Mouse (Mus musculus): ENCODE results near the gene Psg26.
"Not testable (repeated sequence)": the region's sequence is repeated elsewhere in the genome, so short reads cannot be mapped to it uniquely, and the experiment has no call there.

The Psg26 gene

DNA sequence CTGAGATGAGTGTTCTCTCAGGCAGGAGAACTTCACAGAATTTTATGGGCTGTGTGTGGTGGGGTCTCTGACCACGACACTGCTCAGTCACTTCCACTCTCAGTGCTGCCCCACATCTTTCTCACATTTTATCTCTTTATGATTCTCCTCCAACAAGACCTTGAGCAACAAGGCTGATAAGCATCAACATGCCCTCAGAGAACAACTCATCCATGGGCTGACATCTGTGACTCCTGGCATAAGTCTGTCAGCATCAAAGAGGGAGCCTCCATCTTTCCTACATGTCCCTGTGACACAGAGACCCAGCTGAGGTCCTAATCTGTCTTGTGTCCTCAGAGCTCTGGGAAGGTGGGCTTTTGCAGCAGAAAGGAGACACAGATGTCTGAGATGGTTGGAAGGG is at the start of gene Psg26:
Gene Psg26, minus strand, starts transcription at position 101 of the 400 bp plus-strand sequence.
- no peak for DNase-seq (ENCODE audit: low spot score)

DNA sequence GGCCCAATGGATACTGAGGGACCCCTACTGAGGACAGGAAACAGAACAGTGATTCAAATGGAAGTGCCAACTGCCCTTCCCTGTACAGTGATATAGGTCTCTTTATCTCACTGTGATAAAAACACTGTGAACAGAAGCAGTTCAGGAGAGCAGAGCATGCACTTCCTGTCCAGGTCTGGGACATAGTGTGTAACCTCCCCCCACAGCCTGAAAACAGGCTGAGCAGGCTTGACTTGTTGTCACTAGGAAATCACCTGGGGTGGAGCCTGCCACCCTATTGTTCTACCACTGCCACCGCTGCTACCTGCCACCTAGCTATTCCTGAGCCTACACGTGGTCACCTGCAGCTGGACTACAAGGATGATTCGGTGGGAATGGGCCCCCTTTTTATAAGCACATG is 49.4 kb upstream of the Psg26 start:
- DNase-seq (ENCODE audit: low spot score): no peak

DNA sequence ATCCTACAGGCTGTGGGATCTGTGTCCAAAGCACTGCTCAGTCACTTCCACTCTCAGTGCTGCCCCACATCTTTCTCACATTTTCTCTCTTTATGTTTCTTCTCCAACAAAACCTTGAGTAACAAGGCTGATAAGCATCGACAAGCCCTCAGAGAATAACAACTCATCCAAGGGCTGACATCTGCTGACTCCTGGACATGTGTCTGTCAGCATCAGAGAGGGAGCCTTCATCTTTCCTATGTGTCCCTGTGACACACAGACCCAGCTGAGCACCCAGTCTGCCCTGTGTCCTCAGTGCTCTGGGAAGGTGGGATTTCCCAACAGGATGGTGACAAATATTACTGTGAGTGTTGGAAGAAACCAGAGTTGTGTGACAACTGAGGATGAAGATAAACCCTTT is 48.2 kb upstream of the Psg26 start, which contains the start of gene Psg25:
Gene Psg25, minus strand, starts transcription at position 101 of the 400 bp plus-strand sequence.
- DNase-seq (ENCODE audit: low spot score): no peak

DNA sequence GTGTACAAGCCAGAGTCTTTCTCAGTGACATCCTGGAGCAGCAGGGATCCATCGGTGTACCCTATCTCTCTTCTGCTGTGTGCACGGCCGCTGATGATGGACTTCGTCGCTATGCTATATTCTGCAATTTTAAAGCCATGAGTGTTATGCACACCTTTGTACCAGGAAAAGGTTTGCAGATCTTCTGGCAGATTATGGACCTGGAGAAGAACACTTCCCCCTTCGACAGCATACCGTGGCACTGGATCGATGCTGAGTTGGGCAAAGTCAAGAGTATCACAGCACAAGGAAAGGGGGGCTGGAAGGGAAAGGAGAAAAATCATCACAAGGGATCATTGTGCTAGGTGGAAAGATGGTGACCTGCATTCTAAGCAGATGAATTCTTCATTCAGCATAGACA is 40.7 kb upstream of the Psg26 start:
- no peak for DNase-seq (ENCODE audit: low spot score)

DNA sequence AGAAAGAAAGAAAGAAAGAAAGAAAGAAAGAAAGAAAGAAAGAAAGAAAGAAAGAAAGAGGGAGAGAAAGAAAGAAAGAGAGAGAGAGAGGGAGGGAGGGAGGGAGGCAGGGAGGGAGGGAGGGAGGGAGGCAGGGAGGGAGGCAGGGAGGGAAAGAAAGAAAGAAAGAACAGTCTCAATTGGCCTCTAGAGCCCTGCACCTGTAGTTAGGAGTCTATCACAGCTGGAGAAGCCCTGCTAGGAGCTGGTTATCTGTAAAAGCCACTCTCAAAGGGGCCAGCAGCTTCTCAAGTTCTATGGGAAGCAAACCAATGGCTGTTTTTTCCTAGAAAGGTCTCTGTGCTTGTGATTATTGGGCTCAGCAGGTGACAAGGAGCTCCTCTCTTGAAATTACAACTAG is 28.9 kb upstream of the Psg26 start:
- DNase-seq (ENCODE audit: low spot score): not testable (repeated sequence)

DNA sequence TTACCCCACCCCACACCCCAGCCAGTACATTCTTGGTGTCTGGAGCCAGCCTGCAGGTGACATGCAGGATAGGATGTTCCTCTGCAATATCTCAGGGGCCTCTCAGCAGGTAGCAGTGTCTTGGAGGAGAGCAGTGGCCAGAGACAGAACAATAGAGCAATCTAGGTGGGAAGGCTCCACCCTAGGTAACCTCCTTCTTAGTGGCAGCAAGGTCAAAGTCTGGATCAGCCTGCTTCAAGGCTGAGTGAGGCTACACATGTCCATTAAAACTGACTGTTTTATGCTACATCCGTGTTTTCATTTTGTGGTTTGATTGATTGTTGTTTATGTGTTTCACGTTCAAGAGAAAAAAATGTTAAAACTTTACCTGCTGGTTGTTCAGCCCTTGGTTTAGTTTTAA is 28.4 kb upstream of the Psg26 start:
- not testable (repeated sequence) for DNase-seq (ENCODE audit: low spot score)

DNA sequence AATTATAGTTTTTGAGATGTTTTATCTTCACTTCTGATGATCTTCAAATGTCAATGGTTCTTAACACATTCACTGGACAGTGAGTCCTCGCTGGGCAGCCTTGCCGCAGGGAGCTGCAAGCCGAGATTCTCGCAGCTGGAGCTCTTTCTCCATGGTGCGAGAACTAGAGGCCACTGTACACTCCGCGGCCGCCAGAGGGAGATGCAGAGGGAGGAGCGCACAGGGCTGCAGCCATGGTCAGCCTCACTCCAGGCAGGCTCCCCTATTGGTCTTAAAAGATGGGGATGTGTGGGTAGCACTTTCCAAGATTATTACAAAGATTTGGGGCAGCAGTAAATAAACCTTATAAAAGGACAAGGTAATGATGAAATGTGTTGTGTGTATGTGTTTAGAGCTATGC is 27.5 kb upstream of the Psg26 start:
- no peak for DNase-seq (ENCODE audit: low spot score)

DNA sequence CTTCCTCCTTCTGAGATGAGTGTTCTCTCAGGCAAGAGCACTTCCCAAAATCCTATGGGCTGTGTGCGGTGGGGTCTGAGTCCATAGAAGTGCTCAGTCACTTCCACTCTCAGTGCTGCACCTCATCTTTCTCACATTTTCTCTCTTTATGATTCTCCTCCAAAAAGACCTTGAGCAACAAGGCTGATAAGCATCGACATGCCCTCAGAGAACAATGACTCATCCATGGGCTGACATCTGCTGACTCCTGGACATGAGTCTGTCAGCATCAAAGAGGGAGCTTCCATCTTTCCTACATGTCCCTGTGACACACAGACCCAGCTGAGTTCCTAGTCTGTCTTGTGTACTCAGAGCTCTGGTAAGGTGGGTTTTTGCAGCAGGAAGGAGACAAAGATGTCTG is 52.0 kb downstream of the Psg26 start, which contains the start of gene Psg28:
Gene Psg28, minus strand, starts transcription at position 101 of the 400 bp plus-strand sequence.
- DNase-seq (ENCODE audit: low spot score): not testable (repeated sequence)

All from T-cell, adult 2 months (primary cell).